Mouse (Mus musculus) activated CD4-positive, CD25-positive, alpha-beta regulatory T cell (primary cell): Measurements from ENCODE around the gene Gm16427. TPM values are rescaled to one million over a fixed set of nuclear protein-coding genes. Genes with fewer than 3 reads are reported as not detected.

Experiments
- polyA plus RNA-seq, 2 experiments: library from polyadenylated mRNA; unstranded; fragments of 100-300 nt; shearing (Covaris generic); gene quantifications; one replicate each; pipeline ENCODE4 v1.2.1; 2017

Gm16427 gene
- not detected for polyA plus RNA-seq

GRCm38 (mm10) chr5:93540100-93540499 is at the start of gene Gm16427:
Gm16427 (minus strand) TSS chr5:93540200.

Other genes starting within 250 kb of the Gm16427 start
- 1 to 10 TPM in 1 of 2 experiments, not detected in 1; 1.2 TPM for gene C87414, start 131.4 kb upstream of the Gm16427 start, polyA plus RNA-seq